Mouse (Mus musculus): ENCODE data around the gene Ndufb11.

Ndufb11 gene

DNA sequence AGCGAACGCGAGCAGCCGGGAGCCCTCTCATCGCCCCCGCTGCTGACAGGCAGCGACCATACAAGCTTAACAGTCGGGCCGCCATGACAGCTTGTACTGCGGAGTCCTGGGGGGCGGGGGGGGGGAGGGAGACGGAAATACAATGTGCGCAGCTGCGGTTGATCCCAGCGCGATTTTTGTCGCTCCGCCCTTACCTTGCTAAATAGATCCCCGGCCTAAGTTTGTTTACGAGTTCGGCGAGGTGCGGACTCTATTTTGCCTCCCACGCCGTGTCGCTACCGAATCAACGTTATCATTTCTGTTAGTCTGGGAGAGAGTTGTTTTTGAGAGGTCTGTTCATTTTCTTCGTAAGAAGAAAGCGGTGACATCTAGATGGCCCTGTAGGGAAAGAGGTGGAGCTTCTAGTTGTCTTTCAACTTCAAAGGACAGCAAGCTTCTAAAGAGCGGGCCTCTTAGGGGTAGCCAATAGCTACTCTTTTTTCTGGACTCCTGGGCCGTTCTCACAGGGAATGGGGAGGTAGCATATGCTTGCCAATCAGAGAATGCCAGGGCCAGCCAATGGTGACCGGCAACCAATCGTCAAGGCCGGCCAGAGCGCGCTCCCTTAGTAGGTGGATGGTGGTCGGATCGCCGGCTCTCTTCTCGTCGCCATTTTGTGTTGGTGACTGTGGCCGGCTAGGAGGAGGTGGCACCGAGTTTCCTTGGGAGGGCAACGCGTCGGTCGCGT, at the start of gene Ndufb11, which contains the start of gene Rbm10:
Gene Ndufb11 (minus strand): TSS at position 444 of the 727 bp plus-strand sequence.
Gene Rbm10 (plus strand): TSS at position 328 of the 727 bp plus-strand sequence.
- peak; percentile 80 for DNase-seq (ENCODE audit: low spot score)

DNA sequence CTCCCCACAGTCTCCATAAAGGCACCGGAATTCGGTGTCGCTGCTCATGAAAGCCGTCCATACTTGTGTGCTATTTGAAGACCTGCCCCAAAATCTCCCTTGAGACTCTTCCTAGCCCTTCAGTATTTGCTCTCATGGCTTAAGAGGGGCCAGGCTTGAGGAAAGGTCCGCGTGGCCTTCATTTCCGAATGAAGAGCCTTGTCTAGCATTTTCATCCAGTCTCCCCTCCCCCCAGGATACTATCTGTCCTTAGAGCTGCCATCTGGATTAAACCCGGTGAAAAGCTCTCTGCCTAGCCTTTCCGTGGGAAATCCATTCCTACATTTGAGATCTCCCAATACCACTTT, 46.0 kb upstream of the Ndufb11 start:
- DNase-seq (ENCODE audit: low spot score): no peak

DNA sequence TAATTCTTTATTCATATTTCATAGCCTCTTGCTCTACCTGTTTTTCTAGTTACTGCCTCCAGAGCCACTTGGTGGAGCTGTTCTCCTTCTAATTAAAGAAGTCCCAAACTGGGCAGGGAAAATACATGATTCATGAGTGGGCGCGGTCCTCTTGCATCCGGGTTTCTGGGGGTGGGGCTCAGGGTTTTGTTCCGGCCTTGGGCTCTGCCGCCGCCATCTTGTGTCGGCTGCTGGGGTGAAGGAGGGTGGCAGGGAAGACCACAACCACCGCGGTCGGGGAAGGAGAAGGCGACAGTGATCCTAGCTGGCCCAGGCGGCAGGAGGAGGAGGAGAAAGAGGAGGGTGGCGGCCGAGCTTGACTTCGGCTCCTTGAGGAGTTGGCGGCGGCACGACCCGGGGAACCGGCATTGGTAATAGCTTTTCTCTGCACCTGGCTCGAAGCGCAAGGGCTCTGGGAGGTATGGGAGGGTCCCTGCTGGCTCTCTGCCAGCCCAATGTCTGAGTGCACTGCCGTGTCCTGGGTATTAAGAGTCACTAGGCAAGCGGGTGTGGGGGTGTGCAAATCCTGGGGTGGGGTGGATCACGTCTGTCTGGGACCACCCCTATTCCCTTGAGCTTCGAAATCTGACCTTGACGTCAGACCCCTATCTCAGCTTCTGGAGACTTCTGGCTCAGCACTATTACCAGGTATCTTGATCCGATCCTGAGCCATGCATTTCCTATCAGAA, 45.5 kb upstream of the Ndufb11 start:
- DNase-seq (ENCODE audit: low spot score): peak; percentile 86

DNA sequence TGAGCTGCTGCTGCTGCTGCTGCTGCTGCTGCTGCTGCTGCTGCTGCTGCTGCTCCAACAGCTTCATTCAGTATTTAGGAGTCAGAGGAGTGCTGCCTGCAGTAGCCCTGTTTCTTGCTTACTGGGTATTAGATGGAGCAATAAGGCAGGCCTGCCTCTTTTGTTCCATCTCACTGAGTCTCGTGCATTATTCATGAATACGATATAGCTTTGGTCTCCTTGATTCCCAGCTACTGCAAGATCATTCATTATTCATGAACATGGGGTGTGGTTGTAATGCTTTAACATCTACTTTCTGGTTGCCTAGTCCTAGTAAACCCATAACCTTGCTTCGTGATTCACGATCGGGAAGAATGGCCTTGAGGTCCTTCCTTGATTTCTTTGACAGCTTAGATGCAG, 44.9 kb upstream of the Ndufb11 start:
- no peak for DNase-seq (ENCODE audit: low spot score)

DNA sequence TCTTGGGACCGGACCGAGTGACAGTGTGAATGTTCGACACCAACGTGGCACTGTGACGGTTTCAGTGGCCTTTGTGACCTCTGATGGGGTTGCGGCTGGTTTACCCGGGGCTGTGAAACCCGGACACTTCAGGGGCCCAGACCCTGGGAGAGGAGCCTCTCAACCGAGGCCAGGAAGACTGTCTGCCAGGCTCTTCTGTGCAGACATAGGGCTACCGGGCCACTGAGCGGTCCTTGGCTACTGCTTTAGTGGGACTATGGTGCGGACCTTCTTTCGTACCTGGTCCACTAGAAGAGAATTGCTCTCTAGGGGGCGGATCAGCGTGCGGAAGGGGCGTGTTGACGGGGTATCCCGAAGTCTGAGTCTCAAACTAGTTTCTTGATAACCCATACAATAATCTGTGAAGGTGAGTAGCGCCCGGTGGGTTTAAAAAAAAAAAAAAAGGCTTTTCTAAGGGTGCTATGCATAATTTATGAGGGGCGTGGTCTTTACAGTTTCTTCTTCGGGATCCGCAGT, 41.5 kb upstream of the Ndufb11 start:
- no peak for DNase-seq (ENCODE audit: low spot score)

DNA sequence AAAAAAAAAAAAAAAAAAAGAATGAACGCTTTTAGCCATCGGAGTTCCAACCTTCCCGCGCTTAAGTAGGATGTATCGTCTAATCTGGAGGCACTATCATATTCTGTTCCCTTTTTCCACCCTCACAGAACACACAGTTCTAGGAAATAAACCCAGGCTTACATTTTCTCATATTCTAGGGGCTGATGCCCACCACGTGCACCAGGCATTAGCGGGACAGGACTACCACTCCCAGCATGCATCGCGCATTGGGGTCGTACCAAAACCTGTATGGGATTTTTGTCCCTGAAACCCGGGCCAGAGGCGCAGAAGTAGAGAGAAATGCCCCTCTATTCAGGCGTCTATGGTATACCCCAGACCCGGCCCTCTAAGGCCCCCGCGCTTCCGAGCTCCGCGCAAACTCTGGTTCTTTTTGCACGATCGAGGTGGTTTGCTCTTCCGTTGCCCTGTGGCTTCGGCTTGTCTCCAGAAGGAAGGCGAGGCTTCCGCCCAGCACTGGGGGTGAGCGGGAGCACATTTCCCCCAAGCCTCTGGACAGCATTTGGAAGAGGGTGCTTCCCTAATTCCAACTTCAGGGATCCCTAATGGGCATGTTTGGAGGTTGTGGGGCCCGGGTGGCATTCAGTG, 40.7 kb upstream of the Ndufb11 start, which contains the start of gene Uba1:
Gene Uba1 (plus strand): TSS at position 301 of the 627 bp plus-strand sequence.
- DNase-seq (ENCODE audit: low spot score): peak; percentile 74

DNA sequence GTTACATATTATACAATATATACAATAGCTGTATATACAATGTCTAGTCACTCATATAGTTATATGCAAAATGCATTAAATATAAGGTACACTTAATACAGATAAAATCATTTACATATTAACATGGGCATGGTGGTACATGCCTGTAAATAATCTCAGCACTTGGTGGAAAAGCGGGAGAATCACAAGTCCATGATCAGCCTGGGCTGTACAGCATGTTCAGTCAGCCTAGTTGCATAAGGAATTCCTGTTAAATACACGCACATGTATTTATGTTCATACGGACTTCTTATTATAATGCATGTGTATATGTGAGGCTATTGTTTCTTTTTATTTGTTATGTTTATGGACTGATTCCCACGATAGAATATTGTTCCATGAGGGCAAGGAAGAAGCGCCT, 40.2 kb upstream of the Ndufb11 start:
- no peak for DNase-seq (ENCODE audit: low spot score)

DNA sequence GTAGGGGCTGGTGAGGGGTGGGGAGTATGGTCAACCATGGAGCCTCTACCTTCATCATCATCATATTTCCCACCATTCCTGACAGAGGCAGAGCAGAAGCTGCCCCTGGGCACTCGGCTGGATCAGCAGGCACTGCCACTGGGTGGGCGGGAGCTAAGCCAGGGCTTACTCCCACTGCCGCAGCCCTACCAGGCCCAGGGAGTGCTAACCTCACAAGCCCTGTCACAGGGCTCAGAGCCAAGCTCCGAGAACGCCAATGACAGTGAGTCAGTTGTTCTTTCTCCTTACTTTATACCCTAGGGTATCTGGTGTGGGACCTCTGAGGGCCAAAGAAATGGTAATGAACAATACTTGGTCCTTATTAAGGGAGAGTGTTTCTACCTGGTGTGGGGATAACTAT, 27.4 kb upstream of the Ndufb11 start:
- no peak for DNase-seq (ENCODE audit: low spot score)

DNA sequence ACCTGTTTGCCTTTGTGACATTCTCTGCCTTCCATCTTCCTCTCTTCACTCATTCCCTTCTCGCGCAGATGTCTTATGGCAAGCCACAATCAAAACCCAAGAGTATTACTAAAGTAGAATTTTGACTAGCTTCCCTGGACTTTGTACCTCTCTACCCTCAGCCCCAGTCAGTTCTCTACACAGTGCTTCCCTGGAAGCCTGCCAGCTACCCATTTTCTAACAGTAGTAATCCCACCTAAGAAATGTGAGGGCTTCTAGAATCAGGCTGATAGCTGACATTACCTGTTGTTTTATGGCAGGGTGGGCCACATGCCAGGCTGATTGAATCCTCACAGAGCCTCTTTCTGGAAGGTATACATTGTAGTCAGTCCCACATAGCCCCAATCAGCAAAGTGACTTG, 20.7 kb upstream of the Ndufb11 start:
- DNase-seq (ENCODE audit: low spot score): no peak

DNA sequence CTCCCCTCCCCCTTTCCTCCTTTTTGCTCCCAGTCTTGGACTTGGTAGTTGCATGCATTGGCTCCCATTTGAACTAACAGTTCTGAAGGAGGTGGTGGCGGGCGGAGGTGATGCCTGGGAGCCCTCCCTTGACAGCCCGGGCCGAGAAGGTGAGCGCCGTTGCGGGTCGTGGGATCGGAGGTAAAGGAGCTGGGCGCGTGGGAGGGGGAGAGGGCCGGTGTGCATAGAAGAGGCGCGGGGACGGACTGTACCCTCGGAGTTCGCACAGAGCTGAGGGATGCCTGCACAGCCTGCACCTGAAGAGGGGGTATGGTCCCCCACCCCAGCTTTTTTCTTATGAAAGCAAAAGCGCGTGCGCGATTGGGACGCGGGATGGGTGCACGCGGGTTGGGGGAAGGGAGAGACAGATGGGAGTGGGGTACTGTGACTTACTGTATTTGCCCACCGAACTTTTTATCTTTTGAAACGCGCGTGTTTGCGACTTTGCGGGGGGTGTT, 532 bp upstream of the Ndufb11 start:
- DNase-seq (ENCODE audit: low spot score): peak; percentile 9

DNA sequence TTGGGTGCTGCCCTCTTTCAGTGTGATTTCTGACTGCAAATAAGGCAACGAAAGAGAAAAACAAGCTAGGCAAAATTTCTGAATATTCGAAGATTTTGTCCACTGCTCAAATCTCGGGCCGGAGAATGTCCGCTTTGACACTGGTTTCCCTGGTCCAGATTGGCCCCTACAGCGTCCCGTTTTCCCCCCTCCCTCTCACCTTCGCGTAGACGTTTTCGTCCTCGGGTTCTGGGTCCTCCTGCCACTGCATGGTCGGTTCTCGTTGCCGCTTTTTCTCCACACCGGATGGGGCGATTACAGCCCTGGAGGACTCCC, 601 bp downstream of the Ndufb11 start:
- DNase-seq (ENCODE audit: low spot score): no peak

DNA sequence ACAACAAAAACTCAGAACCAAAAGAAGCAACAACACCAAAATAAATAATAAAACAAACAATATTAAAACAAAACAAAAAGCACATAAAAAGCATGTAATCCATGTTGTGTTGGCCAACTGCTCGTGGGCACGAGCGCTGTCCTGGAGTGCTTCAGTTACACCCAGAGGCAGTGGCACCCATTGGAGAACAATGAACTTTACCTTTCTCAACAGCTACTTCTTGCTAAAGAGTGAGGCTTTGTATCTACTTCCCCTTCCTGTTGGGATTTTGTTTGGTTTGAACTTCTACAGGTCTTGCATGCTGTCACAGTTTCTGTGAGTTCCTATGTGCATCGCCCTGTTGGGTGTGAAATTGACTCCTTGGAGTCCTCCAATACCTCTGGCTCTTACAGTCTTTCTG, 8.9 kb downstream of the Ndufb11 start:
- no peak for DNase-seq (ENCODE audit: low spot score)

DNA sequence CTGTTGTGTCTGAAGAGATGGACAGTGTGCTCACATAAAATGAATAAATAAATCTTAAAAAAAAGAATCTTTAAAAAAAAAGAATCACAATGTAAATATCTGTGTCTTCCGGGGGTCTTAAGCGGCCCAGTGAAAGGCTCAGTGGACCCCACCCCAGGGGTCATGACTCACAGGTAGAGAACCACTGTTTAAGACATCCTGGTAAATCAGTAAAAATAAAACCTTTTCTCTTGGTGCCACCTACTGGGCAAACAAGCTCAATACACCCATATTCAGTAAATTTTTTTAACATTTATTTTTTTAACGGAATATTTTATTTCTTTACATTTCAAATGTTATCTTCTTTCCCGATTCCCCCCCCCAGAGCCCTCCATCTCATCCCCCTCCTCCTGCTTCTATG, 29.5 kb downstream of the Ndufb11 start:
- DNase-seq (ENCODE audit: low spot score): no peak

DNA sequence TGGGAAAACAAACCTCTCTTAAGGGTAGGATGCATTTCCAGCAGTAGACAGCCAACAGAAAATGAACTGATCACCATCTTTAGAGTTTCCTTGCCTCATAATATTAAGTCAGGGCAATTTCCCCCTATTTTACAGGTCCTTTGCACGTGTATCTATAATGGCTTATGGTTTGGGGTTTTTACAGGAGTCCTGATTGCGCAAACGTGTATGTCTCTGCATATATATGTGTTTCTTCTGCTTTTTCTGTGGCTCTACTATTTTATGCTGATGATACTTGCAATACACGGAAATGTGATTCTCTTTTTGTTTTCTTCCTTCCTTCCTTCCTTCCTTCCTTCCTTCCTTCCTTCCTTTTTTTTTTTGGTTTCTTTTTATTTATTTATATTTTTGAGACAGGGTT, 43.5 kb downstream of the Ndufb11 start:
- DNase-seq (ENCODE audit: low spot score): no peak

DNA sequence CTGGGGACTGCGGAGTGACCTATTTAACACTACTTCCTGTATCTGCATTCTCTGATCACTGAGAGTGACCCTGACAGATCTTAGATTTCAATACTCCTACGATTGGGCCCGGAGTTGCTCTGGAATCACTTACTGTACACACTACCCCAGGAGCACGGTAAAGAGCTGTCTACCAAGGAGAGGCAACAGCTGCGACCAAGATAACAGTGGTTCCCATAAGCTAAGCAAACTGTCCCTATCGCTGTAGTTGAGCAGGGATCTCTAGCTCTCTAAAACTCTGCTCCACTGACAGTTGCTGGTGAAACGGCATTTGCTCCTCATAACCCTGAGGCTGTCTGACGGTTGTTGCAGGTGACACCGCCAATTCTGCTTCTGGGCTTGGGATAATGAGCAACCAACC, 44.7 kb downstream of the Ndufb11 start:
- DNase-seq (ENCODE audit: low spot score): no peak

DNA sequence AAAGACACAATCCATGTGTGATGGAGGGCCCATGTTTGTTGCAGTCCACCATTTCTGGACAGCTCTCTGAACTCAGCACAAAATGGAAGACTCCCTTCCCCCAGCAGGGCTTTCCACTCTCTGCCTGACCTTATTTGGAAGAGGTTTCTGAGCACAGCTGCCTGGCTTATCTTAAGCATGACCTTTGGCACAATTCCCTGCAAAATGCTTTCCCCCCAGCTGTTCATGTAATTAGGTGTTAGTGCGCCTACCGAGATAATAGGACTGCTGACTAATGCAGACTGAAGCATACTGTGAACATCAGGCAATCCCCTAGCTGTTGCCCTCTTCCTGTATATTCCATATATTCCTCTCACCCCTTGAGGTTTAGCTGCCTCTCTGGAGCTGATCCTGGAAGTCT, 46.4 kb downstream of the Ndufb11 start:
- DNase-seq (ENCODE audit: low spot score): peak; percentile 23
